Mouse (Mus musculus) ES-E14 (cell line): ENCODE data around the gene Gm10260. TPM values are rescaled to one million over a fixed set of nuclear protein-coding genes. Genes with fewer than 3 reads are reported as not detected.

ENCODE experiments used
- DNase-seq: peaks from one replicate; pipeline ENCODE4 v3.0.0-alpha.2; 2013; ENCODE audit warnings: low read depth, low spot score
- H3K27ac ChIP-seq: 2 replicates; pipeline ENCODE4 v1.5.1; 2012; ENCODE audit warnings: low read depth, mild to moderate bottlenecking, low read length, moderate library complexity, mixed read lengths; ENCODE audit not compliant: poor library complexity, insufficient read depth, severe bottlenecking
- H3K36me3 ChIP-seq: 2 replicates; pipeline ENCODE4 v1.6.1; 2012; ENCODE audit warnings: mild to moderate bottlenecking, low read length, moderate library complexity, mixed read lengths; ENCODE audit not compliant: control insufficient read depth, poor library complexity, insufficient read depth, severe bottlenecking
- H3K4me1 ChIP-seq, 2 experiments: fragments of 150-350 bp in 1 of 2; sonication (generic) in 1 of 2; 2 replicates each; pipeline ENCODE4 v1.6.1; 2012; ENCODE audit warnings: low read length in 2 of 2, mild to moderate bottlenecking in 1 of 2, mixed read lengths in 1 of 2; ENCODE audit not compliant: control insufficient read depth in 2 of 2, insufficient read depth in 2 of 2, poor library complexity in 1 of 2
- H3K4me3 ChIP-seq, 2 experiments: fragments of 150-350 bp in 1 of 2; sonication (generic) in 1 of 2; 2 replicates each; pipeline ENCODE4 v1.5.1; 2012; ENCODE audit warnings: low read length in 2 of 2, low read depth in 1 of 2, mild to moderate bottlenecking in 1 of 2, mixed read lengths in 1 of 2; ENCODE audit not compliant: insufficient read depth in 1 of 2, poor library complexity in 1 of 2, severe bottlenecking in 1 of 2
- H3K9ac ChIP-seq: 2 replicates; pipeline ENCODE4 v1.6.1; 2012; ENCODE audit warnings: low read depth, mild to moderate bottlenecking, low read length, mixed read lengths; ENCODE audit not compliant: poor library complexity, insufficient read depth, severe bottlenecking
- H3K9me3 ChIP-seq: fragments of 150-350 bp; sonication (generic); 2 replicates; pipeline ENCODE4 v1.6.1; 2012; ENCODE audit warnings: low read depth, mild to moderate bottlenecking, low read length; ENCODE audit not compliant: control insufficient read depth, insufficient read depth
- CHD2 ChIP-seq: IDR thresholded peaks from 2 replicates; pipeline ENCODE4 v1.6.1; 2014; ENCODE audit warnings: mild to moderate bottlenecking, low read depth, low read length, inconsistent platforms
- HCFC1 ChIP-seq: IDR thresholded peaks from 2 replicates; pipeline ENCODE4 v1.6.1; 2012; ENCODE audit warnings: low read length, inconsistent platforms, borderline replicate concordance; ENCODE audit not compliant: insufficient read depth
- MAFK ChIP-seq: IDR thresholded peaks from 2 replicates; pipeline ENCODE4 v1.6.1; 2014; ENCODE audit warnings: mild to moderate bottlenecking, low read depth, low read length, inconsistent platforms; ENCODE audit not compliant: insufficient read depth
- ZC3H11A ChIP-seq: IDR thresholded peaks from 2 replicates; pipeline ENCODE4 v1.6.1; 2012; ENCODE audit warnings: low read depth, mild to moderate bottlenecking, inconsistent platforms, low read length, borderline replicate concordance
- ZNF384 ChIP-seq: IDR thresholded peaks from 2 replicates; pipeline ENCODE4 v1.6.1; 2012; ENCODE audit warnings: low read depth, low read length, inconsistent platforms
- in situ Hi-C, 2 experiments: fragments of 600-800 bp; cut with MboI; formaldehyde crosslinking; loops; one replicate each; pipeline ENCODE4 v1.15.1; 2025; ENCODE audit warnings: low sequenced_read_pairs in 2 of 2, inconsistent platforms in 1 of 2; ENCODE audit not compliant: unreplicated experiment in 2 of 2
- total RNA-seq: library from RNA; depleted of rRNA; stranded (reverse); fragments of 300-350 nt; gene quantifications from 2 replicates; pipeline ENCODE4 v1.2.3, GENCODE M21; 2012

Gene Gm10260
- total RNA-seq, 1 experiment = 76.4 TPM

DNA sequence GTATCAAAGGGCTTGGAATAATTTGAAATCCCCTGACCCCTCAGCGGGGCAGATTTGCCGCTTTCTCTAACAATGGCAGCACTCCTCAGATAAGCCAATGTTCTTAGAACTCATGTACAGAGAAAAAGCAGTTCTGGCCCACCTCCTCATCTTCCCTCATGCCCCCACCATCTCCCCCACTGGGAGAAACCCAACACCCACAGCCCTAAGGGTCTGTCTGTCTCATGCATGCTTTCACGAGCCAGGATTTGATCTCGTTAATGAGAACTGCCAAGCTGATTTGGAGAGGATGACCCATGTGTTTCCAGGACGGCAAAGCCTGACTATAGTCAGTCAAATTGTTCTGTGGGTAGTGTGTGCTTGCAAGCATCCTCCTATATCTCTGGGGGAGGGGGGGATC, 37.0 kb upstream of the Gm10260 start:
- no peak overlapping the region for H3K4me3 ChIP-seq
- H3K27ac ChIP-seq = no peak overlapping the region

DNA sequence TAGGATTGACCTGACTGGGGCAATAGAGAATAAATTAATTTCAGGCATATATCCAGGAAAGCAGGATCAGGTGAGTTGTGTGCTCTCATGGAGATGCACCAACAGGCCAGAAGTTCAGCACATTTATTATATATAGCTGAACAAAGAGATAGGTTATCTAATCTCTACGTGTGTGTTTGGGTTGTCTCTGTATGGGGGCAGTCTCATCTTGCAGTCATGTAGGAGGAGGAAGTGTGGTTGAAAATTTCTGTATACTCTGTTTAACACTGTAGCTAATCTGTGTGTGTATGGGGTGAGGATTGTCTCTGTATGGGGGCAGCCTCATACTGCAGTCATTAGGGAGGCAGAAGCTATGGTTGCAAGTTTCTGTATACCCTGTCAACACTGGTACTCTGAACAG, 34.3 kb upstream of the Gm10260 start:
- no peak overlapping the region for H3K27ac ChIP-seq
- H3K9me3 ChIP-seq = no peaks in the 10 kb centered on the region
- in situ Hi-C loops = no loop called here
- H3K4me1 ChIP-seq = no peaks in the 10 kb centered on the region
- no peak overlapping the region for H3K4me3 ChIP-seq
- TF ChIP-seq ZC3H11A = no peak
- no peak for TF ChIP-seq CHD2
- no peak for TF ChIP-seq MAFK
- no peak for TF ChIP-seq HCFC1
- DNase-seq = no peak
- H3K9ac ChIP-seq = no peak overlapping the region
- H3K36me3 ChIP-seq = no peaks in the 10 kb centered on the region

More for the DNA sequence above, 37.0 kb upstream of the Gm10260 start:
- in situ Hi-C loops = no loop called here
- Histone ChIP-seq H3K9me3 (no peaks in the 10 kb centered on the region), H3K4me1 (peaks cover 0 to 2% of the 10 kb centered on the region in 2 experiments; a peak in 1 of 4 replicates), H3K36me3 (no peaks in the 10 kb centered on the region), H3K9ac (no peak overlapping the region)
- DNase-seq = no peak
- TF ChIP-seq CHD2 (no peak), MAFK (no peak), HCFC1 (no peak), ZC3H11A (no peak), ZNF384 (no peak)

DNA sequence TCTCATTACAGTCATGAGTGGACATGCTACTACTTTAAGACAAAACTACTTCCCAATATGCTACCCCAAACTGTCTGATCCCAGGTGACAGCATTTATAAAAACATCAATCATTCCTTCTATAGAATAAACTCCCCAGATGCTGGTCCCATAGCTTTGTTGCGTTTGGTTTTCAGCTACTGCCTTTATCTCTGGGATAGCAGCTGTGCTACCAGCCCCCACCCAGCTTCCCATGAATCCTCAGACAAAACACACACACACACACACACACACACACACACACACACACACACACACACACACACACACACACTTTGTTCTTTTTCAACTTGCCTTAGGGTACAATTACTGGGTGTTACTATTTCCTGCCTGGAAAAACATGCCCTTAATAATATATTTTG, 33.5 kb upstream of the Gm10260 start:
- H3K4me1 ChIP-seq = no peaks in the 10 kb centered on the region
- no peak for DNase-seq
- TF ChIP-seq CHD2 = no peak
- no peak for TF ChIP-seq MAFK
- no peak for TF ChIP-seq ZNF384
- no peak for TF ChIP-seq HCFC1
- TF ChIP-seq ZC3H11A = no peak
- no peak overlapping the region for H3K9ac ChIP-seq
- H3K36me3 ChIP-seq = no peaks in the 10 kb centered on the region
- in situ Hi-C loops = no loop called here
- no peak overlapping the region for H3K27ac ChIP-seq
- H3K9me3 ChIP-seq = no peaks in the 10 kb centered on the region
- no peak overlapping the region for H3K4me3 ChIP-seq

DNA sequence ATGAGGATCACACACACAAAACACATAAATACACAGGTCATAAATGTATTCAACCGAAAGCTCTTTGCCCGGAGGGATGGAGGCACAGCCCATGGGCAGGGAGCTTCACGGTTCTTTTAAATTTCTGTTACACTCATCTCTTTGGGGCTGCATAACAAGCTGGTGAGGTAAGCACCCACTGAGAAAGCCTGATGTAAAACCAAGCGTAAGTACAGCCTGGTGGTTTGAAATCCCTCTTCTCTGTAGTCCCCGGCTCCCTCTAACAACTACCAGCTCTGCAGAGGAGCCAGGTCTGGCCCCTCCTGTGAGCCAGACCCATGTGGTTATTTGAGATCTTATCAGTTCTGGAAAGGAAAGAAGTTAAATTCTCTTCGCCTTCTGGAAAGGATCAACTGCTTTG, 31.2 kb upstream of the Gm10260 start:
- Histone ChIP-seq H3K9me3 (no peaks in the 10 kb centered on the region), H3K4me1 (no peaks in the 10 kb centered on the region), H3K4me3 (no peak overlapping the region), H3K9ac (no peak overlapping the region), H3K36me3 (no peaks in the 10 kb centered on the region), H3K27ac (no peak overlapping the region)
- TF ChIP-seq MAFK = no peak
- no peak for TF ChIP-seq ZC3H11A
- no peak for TF ChIP-seq CHD2
- no peak for TF ChIP-seq ZNF384
- no peak for TF ChIP-seq HCFC1
- in situ Hi-C loops = no loop called here
- DNase-seq = no peak

DNA sequence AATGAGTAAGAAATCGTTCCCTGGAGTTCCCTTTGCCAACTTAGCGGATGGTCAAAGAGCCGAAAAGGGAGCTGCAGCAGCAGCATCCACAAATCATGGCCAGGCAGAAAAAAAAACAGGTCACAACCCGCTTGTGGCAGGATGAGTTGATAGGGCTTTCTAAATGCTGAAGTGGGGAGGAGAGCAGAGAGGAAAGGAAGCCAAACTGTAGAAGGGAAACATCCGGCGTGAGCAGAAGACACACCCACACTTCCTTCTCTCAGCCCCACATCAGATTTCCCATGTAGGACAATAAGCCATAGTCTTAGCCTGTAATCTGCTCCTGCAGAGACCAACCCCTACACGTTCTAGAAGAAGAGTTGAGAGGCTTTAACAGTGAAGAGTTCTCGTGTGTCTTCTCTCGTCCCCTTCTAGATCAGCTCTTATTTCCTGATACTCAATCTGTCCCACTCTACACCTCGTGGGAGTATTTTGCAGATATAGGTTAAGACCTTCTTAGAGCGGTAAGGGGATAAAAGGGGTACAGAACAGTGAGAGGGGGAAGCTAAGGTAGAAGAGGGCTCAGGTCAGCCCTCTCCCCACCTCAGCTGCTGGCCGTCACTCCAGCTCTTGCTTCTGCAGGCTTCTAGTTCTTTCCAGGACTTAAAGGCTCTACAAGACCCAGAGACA, 29.5 kb upstream of the Gm10260 start:
- Histone ChIP-seq H3K9me3 (no peaks in the 10 kb centered on the region), H3K4me3 (no peak overlapping the region), H3K4me1 (no peaks in the 10 kb centered on the region), H3K9ac (no peak overlapping the region), H3K36me3 (no peaks in the 10 kb centered on the region), H3K27ac (no peak overlapping the region)
- in situ Hi-C loops = no loop called here
- no peak for DNase-seq
- TF ChIP-seq MAFK (no peak), CHD2 (no peak), ZNF384 (no peak), HCFC1 (no peak), ZC3H11A (no peak)
